Mouse (Mus musculus) neural tube, embryonic 11.5 days (tissue): ENCODE results near the gene Ppp2ca. TPM values are rescaled to one million over a fixed set of nuclear protein-coding genes. Genes with fewer than 3 reads are reported as not detected.

Experiments
- ATAC-seq: fragments of 200-750 bp; cut with Nextera tagmentation; 2 replicates; pipeline ENCODE4 v1.8.0; 2017; ENCODE audit warnings: moderate number of reproducible peaks, mild to moderate bottlenecking, moderate TSS enrichment, moderate library complexity; ENCODE audit not compliant: insufficient read depth, low FRiP score, low TSS enrichment
- DNase-seq: peaks from one replicate; pipeline ENCODE4 v3.0.0-alpha.2; 2015; ENCODE audit warnings: low spot score
- H3K27ac ChIP-seq: fragments of 300-500 bp; sonication (generic); 2 replicates; pipeline ENCODE4 v1.5.1; 2014; ENCODE audit warnings: low read depth, mild to moderate bottlenecking, low read length
- H3K27me3 ChIP-seq: fragments of 300-500 bp; sonication (generic); 2 replicates; pipeline ENCODE4 v1.6.1; 2014; ENCODE audit warnings: mild to moderate bottlenecking, low read length, mixed read lengths; ENCODE audit not compliant: control insufficient read depth, insufficient read depth
- H3K36me3 ChIP-seq: fragments of 300-500 bp; sonication (generic); 2 replicates; pipeline ENCODE4 v1.6.1; 2014; ENCODE audit warnings: mild to moderate bottlenecking, low read length, moderate library complexity, mixed read lengths; ENCODE audit not compliant: control insufficient read depth, insufficient read depth
- H3K4me1 ChIP-seq: fragments of 300-500 bp; sonication (generic); 2 replicates; pipeline ENCODE4 v1.6.1; 2014; ENCODE audit warnings: low read length, mixed read lengths; ENCODE audit not compliant: control insufficient read depth, insufficient read depth
- H3K4me2 ChIP-seq: fragments of 300-500 bp; sonication (generic); 2 replicates; pipeline ENCODE4 v1.6.1; 2014; ENCODE audit warnings: low read depth, mild to moderate bottlenecking, moderate library complexity
- H3K4me3 ChIP-seq: fragments of 300-500 bp; sonication (generic); 2 replicates; pipeline ENCODE4 v1.5.1; 2014; ENCODE audit warnings: low read depth, low read length
- H3K9ac ChIP-seq: fragments of 300-500 bp; sonication (generic); 2 replicates; pipeline ENCODE4 v1.6.1; 2014; ENCODE audit warnings: mild to moderate bottlenecking, low read length
- H3K9me3 ChIP-seq: fragments of 300-500 bp; sonication (generic); 2 replicates; pipeline ENCODE4 v1.6.1; 2016; ENCODE audit warnings: low read length; ENCODE audit not compliant: control insufficient read depth
- WGBS: fragments of 180-500 bp; shearing (Covaris S2); extraction: QIAGEN DNeasy Blood & Tissue Kit; methylation state at CpG from one replicate; pipeline ENCODE4 v1.1.7; 2014; 5-methylcytosine and 5-hydroxymethylcytosine counted together
- polyA plus RNA-seq: library from polyadenylated mRNA; unstranded; fragments of >200 nt; fragmentation: Nextera tagmentation; extraction: Ambion mirVana; gene quantifications from 2 replicates; pipeline ENCODE4 v1.2.1, GENCODE M21; 2014

Ppp2ca gene
- polyA plus RNA-seq, 1 experiment from 2014 or later = 132 TPM

DNA sequence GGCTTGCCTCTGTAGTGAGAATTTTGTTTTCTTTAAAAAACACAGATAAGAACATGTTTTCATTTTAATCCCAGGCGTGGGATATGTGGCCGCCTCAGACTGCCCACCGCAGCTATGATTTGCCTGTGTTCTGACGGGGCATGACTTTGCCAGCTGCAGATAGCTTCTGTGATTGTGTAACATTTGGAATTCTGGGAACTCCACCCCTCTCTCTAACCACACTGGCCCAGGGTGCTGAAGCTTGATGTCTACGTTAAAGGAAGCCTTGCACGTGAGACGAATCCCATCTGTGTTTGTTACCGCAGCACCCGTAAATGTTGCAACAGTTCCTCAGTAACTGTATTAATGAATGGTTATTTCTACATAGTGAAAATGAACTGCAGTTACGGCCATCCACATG, 26.7 kb upstream of the Ppp2ca start:
- 87% methylated on average over 10 of the region's 10 CpGs for WGBS
- Histone ChIP-seq H3K27ac (no peak overlapping the region), H3K9ac (no peak overlapping the region), H3K9me3 (no peaks in the 10 kb centered on the region), H3K27me3 (no peaks in the 10 kb centered on the region), H3K4me2 (no peak overlapping the region), H3K4me3 (no peak overlapping the region), H3K4me1 (0 out of 2 replicates have a peak, but pooled peaks cover 2% of the 10 kb centered on the region), H3K36me3 (no peaks in the 10 kb centered on the region)
- DNase-seq (no peak), ATAC-seq (no peak)

DNA sequence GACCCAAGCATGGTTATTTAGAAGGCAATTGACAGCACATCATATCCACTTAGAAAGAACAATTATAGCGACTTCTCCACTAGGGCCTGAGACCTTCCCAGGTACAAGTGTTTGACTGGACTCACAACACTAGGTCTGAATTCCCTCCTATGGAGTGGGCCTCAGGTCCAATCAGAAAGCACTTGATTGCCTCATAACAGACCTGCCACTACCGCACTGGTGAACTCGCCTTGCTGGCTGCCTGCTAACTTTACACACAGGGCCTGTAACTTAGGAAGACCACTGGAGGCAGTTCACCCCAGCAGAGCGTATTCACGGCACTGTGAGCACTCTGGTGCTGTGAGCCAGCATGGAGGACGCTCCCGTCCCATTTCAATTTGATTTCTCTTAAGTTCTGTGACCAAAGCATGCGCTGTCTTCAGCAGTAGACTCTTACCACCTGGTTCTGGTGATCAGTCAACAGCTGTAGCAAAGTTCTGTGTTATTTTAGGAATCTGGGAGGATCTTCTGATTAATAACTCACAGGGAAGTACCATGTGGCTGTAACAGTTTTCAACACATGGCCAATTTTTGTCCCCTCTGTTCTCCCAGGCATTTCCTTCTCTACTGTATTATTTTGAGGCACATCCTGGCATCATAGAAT, 24.8 kb upstream of the Ppp2ca start:
- Histone ChIP-seq H3K9me3 (no peaks in the 10 kb centered on the region), H3K9ac (no peak overlapping the region), H3K4me2 (no peak overlapping the region), H3K27ac (no peak overlapping the region), H3K27me3 (no peaks in the 10 kb centered on the region), H3K4me3 (no peak overlapping the region), H3K36me3 (no peaks in the 10 kb centered on the region), H3K4me1 (0 out of 2 replicates have a peak, but pooled peaks cover 2% of the 10 kb centered on the region)
- DNase-seq (no peak), ATAC-seq (no peak)
- 80% methylated on average over 8 of the region's 8 CpGs for WGBS

DNA sequence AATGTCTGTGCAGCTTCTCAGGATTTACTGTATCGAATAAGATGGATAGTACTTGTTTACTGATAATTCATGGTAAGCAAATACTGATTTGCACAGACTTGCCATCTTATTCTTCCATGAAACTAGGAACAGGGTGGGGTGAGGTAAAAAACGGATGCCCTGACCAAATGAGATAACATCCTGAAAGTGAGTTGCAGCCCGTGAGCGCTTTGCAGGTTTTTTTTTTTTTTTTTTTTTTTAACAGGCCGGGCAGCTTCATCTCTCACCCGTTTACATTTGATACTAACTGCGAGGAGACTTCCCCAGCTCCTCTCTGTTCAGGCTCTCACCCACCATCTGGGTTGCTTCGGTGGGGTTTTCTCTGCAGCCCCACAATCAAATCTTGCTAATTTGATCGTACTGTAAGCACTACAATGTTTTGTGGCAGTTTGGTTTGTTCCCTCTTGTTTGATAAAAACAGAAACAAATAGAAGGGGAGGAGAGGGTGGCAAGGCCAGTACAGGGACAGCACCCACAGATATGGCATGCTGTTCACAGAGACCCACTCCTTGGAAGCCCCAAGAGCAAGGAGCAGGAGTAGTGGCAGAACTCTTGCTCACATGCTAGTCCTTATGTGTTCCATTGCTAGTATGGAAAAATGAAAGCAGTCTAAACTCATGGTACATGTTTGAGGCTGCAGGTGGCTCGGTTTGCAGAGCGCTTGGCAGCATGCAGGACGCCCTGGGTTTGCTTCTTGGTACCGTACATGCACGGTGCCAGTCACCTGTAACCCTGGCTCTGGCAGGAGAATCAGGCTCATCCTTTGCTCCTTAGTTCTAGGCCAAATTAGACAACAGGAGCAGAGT, 23.6 kb upstream of the Ppp2ca start:
- no peak for ATAC-seq
- H3K36me3 ChIP-seq = no peaks in the 10 kb centered on the region
- H3K4me3 ChIP-seq = no peak overlapping the region
- WGBS = 78% methylated on average over 14 of the region's 14 CpGs
- H3K4me2 ChIP-seq = no peak overlapping the region
- DNase-seq = no peak
- no peak overlapping the region for H3K9ac ChIP-seq
- no peak overlapping the region for H3K27ac ChIP-seq
- H3K27me3 ChIP-seq = no peaks in the 10 kb centered on the region
- H3K4me1 ChIP-seq = 0 out of 2 replicates have a peak, but pooled peaks cover 2% of the 10 kb centered on the region
- H3K9me3 ChIP-seq = no peaks in the 10 kb centered on the region

DNA sequence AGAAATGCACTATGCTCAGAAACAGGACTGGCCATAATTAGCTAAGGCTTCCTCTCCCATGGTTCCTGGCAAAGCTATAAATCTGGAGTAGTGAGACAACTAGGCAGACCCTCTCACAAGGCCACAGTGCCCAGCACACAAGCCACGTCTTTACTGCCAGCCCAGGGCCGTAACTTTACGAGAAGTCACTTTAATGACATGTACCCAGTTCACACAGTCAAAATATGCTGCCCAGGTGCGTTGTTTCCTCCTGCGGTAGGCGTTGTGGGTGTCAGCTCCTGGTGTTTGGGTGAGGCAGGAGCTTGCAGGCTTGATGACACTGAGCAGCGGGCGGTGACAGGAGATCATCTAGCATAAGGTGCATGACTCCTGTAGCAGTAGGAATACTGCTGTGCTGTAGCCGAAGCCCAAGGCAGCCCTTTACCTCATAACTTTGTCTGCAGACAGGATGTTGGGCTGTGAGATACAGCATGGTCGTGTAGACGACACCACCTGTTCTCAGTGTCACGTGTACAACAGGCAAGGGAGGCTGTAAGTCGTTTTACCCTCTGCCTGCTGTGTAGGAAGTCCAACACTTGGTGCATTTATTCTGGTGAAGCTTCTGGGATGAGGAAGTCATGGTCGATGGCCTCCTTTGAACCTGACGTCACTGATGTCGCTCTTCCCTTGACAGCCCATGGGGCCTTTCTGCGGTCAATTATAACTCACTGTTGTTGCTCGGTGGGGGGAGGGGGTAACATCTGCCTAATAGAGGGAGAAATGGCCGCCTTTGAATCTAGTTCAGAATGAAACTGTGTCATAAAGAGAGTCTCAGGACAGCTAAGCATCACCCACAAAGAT, 22.5 kb upstream of the Ppp2ca start:
- ATAC-seq (no peak), DNase-seq (no peak)
- Histone ChIP-seq H3K36me3 (no peaks in the 10 kb centered on the region), H3K27ac (no peak overlapping the region), H3K4me2 (no peak overlapping the region), H3K27me3 (no peaks in the 10 kb centered on the region), H3K4me3 (no peak overlapping the region), H3K9me3 (no peaks in the 10 kb centered on the region), H3K9ac (no peak overlapping the region), H3K4me1 (0 out of 2 replicates have a peak, but pooled peaks cover 2% of the 10 kb centered on the region)
- WGBS = 72% methylated on average over 19 of the region's 19 CpGs

DNA sequence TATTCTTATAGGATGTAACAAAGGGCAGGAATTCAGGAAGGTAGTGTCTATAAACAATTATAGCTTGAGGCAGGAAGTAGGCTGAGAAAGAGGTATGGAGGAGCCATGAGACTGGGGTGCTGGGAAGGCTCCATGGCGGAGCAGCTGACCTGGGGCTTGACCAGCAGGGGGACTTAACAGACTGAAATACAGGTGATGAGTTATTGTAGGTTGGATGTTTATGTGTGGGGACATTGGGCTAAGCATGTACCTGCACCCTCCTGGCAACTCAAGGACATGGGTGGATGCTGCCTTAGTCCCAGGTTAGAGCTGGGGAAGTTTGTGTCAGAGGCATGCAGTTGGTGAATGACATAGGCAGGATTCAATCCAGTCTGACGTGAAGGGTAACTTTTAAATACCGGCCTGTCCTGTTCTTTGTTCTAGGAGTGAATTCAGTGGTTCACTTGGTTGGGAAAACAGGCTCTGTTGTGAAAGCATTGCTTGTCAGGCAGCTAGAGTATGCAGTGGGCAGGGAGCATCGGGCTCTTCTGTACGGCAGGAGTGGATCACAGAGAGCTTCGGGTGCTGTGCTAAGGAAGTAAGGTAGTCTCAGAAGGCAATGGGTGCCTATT, 21.6 kb upstream of the Ppp2ca start:
- ATAC-seq (no peak), DNase-seq (no peak)
- Histone ChIP-seq H3K4me1 (0 out of 2 replicates have a peak, but pooled peaks cover 2% of the 10 kb centered on the region), H3K4me2 (no peak overlapping the region), H3K27me3 (no peaks in the 10 kb centered on the region), H3K27ac (no peak overlapping the region), H3K9me3 (no peaks in the 10 kb centered on the region), H3K36me3 (no peaks in the 10 kb centered on the region), H3K4me3 (no peak overlapping the region), H3K9ac (no peak overlapping the region)
- WGBS = 90% methylated on average over 6 of the region's 6 CpGs

DNA sequence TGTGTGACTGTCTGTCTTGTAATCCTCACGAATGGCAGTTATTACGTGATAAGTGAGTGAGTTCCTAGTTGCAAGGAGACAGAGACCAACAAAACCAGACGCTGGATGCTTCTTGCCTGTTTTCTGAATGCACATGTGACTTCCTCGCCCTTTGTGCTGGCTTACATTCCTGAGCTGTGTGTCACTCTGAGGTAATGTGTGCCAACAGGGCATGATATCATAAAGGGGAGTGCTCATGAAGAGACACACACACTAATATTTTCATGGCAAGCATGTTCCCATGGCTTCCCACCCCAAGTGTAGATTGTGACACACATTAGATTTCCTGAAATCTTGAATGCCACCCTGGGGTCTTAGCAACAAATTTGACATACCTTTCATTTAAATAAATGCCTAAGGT, 20.5 kb upstream of the Ppp2ca start:
- Histone ChIP-seq H3K9me3 (no peaks in the 10 kb centered on the region), H3K4me3 (no peak overlapping the region), H3K9ac (no peak overlapping the region), H3K36me3 (no peaks in the 10 kb centered on the region), H3K27me3 (no peaks in the 10 kb centered on the region), H3K27ac (no peak overlapping the region), H3K4me1 (0 out of 2 replicates have a peak, but pooled peaks cover 2% of the 10 kb centered on the region), H3K4me2 (no peak overlapping the region)
- ATAC-seq (no peak), DNase-seq (no peak)
- WGBS = 85% methylated on average over 4 of the region's 4 CpGs

DNA sequence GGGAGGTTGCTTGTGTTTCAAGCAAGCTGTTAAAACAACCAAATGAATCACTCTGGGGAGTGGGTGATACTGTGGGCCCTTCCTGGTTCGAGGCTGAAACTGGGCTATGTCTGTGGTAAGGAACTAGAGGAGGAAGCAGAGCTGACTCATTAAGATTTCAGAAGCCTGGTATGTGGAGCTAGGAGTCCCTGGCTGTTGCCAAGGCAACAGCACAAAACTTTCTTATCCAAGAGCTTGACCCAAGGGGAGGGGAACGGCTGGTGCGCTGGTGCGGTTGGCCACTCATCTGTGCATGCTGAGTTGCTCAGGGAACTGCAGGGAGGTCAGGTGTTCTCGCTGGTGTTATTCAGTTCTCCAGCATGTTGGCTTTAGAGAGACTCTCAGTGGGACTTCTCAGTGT, 18.5 kb upstream of the Ppp2ca start:
- ATAC-seq (no peak), DNase-seq (peak; percentile 38)
- Histone ChIP-seq H3K36me3 (no peaks in the 10 kb centered on the region), H3K27me3 (no peaks in the 10 kb centered on the region), H3K4me2 (no peak overlapping the region), H3K27ac (no peak overlapping the region), H3K4me3 (no peak overlapping the region), H3K4me1 (0 out of 2 replicates have a peak, but pooled peaks cover 2% of the 10 kb centered on the region), H3K9ac (no peak overlapping the region), H3K9me3 (no peaks in the 10 kb centered on the region)
- 36% methylated on average over 5 of the region's 5 CpGs for WGBS

DNA sequence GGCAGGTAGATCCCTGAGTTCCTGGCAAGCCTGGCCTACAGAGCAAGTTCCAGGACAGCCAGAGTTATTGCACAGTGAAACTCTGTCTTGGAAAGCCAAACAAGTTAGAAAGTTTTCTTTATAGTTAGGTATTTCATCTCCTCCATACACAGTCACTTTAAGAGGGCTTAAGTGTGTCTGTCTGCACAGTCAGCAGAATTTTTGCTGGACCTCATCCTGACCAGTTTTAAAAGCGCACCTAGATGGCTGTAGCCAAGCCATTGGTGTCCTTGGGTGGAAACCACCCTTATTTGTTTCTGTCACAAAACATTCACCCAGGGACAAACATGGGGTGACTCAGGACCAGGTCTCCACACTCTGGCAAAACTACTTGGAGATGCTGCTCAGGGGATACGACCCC, 17.8 kb upstream of the Ppp2ca start:
- Histone ChIP-seq H3K4me3 (no peak overlapping the region), H3K27me3 (no peaks in the 10 kb centered on the region), H3K27ac (no peak overlapping the region), H3K4me1 (0 out of 2 replicates have a peak, but pooled peaks cover 2% of the 10 kb centered on the region), H3K9me3 (no peaks in the 10 kb centered on the region), H3K9ac (no peak overlapping the region), H3K36me3 (no peaks in the 10 kb centered on the region), H3K4me2 (no peak overlapping the region)
- WGBS = 93% methylated on average over 2 of the region's 2 CpGs
- ATAC-seq (no peak), DNase-seq (no peak)
